Mouse (Mus musculus) left cerebral cortex, postnatal 14 days (tissue): ENCODE measurements around the gene Ssu72. TPM values are rescaled to one million over a fixed set of nuclear protein-coding genes. Genes with fewer than 3 reads are reported as not detected.
"Not testable (repeated sequence)": the region's sequence is repeated elsewhere in the genome, so short reads cannot be mapped to it uniquely, and the experiment has no call there.

Experiments
- DNase-seq, 2 experiments: peaks; one replicate each; pipeline ENCODE4 v3.0.0; 2021 to 2022; ENCODE audit warnings: low spot score in 2 of 2, mixed read lengths in 1 of 2
- intact Hi-C: fragments of 180-260 bp; cut with DNase I; formaldehyde crosslinking; loops from one replicate; pipeline ENCODE4 v1.15.1; 2025
- total RNA-seq, 2 experiments: library from RNA; stranded (reverse); gene quantifications; 2 replicates each; pipeline ENCODE4 v1.2.3; 2021

Ssu72 gene
- total RNA-seq, 2 experiments from 2014 or later = 84.2 to 86.8 TPM

- no peak for DNase-seq
These were observed 35.4 kb downstream of the Ssu72 start for GRCm38 (mm10) chr4:155739741-155740636.

GRCm38 (mm10) chr4:155740681-155741080 lies 36.1 kb downstream of the Ssu72 start:
- intact Hi-C loops, DNase-seq: not testable (repeated sequence)

More at GRCm38 (mm10) chr4:155739741-155740636, 35.4 kb downstream of the Ssu72 start:
- intact Hi-C loops = no loop called here

DNA sequence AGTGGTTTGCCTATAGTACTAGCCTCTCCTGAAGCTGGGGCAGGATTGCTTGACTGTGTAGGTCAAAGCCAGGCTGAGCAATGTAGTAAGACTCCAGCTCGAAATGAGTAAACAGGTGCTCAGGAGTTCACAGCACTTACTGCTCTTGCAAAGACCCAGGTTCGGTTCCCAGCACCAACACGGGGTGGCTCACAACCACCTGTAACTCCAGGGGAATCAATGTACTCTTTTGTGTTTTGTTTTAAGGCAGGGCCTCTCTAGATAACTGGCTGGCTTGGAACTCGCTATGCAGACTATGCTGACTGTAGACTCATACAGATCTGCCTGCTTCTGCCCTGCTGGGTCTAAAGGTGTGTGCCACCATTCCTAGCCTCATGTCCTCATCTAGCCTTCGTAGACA lies 38.1 kb downstream of the Ssu72 start:
- no peak for DNase-seq
- intact Hi-C loops = no loop called here

DNA sequence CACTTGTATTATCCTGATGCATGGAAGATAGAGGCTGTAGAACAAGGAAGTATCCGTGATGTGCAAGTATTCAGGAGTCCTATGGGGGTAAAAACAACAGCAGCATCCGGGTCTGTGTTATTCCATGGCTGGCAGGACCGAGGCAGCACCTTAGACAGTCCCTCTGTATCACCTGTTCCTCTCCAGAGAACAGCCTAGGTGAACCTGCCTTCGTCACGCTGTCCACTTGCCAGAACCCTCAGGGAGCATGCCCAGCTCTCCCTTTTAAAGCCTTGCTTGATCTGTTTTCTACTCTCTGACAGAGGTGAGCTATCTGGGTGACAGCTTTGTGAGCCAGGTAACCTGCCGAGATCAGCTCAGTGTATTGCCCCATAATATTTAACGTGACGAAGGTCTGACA lies 39.9 kb downstream of the Ssu72 start:
- intact Hi-C loops = no loop called here

GRCm38 (mm10) chr4:155745136-155745535 lies 40.5 kb downstream of the Ssu72 start:
- intact Hi-C loops = no loop called here
- DNase-seq = no peak

More for the DNA sequence above, 39.9 kb downstream of the Ssu72 start:
- DNase-seq = no peak

DNA sequence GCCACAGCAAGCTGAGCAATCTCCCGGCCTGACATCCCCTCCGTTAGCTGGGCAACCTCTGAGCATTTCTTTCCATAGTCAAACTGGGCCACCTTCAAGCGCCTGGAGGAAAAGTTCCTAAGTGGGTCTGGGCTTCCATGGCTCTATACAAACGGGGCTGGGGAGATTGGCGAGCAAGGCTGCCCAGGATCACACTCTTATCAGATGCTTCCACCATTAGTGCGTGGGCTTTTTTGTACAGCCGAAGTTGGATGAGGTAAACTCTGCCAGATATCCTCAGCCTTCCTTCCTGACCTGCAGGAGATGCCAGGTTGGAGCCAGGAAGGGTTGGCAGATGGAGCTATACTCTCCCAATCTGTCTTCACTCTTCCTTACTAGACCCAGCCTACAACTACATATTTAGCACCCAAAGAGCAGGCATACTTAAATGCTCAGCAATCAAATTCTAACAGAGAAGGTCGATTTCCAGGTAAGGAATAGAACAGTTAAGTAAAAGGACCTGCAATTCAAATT lies 41.5 kb downstream of the Ssu72 start:
- intact Hi-C loops = no loop called here
- no peak for DNase-seq

DNA sequence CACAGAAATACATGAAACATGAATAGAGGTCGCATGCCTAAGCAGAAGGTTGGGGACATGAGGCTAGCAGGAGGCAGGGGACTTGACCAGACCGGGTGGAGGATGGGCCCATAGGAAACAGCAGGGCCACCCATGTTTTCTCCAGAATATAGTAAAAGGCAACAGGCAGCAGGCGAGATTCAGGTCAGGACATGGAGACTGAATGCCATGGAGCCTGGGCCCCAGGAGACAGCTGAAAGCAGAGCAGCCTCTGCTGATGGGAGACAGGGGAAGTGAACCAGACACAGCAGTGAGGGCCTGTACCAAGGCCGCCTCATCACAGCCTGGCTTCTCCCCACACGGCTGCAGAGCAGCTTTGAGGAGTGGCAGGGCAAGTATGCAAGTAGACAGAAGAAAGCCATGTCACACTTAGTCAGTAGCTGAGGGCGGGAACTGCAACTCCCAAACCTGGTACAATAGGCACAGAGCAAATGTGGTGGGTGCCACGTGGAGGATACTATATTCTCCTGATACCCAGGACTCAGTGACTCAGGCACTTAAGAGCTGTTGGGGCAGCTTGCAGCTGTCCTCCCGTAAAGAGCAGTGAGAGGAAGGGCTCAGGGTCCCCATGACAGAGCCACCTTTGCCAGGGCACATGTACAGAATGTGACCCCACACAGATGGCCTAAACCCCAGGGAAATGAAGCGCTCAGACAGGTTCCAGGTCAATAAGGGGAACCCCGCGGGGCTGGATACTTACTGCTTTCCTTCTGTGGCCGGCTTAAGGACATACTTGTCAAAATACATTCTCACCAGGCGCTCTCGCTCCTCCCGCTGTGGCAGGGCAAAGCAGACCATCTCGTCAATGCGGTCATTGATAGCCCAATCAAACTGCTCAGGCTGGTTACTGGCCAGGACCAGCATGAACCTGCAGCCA lies 42.2 kb downstream of the Ssu72 start:
- intact Hi-C loops = no loop called here
- no peak for DNase-seq

DNA sequence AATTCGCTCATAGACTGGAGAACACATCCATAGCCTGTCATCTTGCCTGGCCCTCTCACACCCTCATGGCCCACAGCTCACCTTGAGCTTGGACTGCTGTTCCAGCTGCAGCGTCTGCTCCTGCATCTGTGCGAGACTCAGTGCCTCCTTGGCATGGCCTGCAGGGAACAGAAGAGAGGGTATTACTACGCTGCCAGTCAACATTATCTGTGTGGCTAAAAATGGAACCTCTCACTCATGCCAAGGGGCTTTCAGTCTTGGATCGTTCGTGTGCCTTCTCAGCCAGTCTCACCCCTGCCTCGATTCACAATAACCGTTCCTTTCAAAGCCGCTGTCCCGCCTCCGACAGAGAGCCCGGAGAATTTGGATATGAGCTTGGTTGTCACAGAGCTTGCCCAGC lies 52.4 kb downstream of the Ssu72 start:
- no peak for DNase-seq
- intact Hi-C loops = no loop called here

DNA sequence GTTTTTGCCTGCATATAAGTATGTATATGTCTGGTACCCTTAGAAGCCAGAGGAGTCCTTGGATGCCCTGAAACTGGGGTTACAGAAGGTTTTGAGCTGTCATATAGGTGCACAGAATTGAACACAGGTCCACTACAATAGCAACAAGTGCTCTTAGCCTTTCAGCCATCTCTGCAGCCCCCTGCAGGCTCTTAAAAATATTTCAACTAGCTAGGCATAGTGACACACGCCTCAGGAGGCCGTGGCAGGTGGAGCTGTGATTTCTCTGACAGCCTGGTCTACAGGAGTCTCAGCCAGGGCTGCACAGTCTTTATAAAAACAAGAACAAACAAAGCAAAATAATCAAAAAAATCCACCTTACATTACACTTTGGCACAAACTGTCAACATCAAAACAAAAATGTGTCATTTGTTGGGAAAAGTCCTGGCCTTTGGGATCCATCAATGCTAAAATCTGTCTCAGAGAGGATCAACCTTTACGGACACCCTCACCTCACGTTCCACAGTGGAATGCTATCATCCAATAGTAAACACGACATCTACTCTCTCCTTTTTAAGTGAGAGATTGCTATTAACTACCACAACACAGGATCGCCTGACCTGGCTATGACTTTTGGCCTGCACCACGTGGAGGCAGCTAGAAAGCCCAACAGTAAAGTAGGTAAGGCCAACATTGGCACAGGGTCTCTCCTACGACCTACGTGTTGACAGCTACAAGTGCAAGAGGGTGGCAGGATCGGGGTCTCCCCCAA lies 55.4 kb downstream of the Ssu72 start:
- intact Hi-C loops = no loop called here
- no peak for DNase-seq

DNA sequence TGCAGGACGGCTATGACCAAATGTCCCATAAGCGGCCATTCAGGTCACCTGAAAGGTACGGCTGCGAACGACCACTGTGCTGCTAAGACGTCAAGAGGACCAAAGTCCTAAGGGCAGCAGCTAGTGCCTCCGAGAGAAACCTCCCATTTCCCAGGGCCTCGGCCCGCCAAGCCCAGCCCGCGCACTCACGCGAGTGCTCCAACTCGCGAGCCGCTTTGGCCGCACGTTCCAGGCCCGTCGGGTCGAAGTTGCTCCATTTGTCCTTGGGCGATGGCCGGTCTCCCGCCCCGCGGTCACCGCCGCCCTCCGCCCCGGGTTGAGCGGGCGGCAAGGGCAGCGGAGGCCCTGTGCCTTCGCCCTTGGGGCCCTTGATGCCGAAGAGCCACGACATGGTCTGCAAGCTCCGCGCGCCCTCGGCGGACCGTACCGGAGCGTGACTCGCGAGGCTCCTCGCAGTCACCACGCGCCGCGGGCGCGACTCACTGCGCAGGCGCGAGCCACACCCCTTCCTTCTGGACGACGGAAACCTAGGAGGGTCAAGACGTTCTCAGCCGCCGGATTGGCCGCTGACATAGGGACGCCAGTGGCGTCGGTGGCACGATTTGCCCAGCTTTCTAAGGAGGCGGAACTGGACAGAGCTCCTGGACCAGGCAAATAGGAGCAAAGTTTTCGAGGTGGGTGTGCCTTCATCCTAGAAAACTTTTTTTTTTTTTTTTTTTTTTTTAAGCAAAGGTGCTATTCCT lies 56.2 kb downstream of the Ssu72 start, which contains the start of gene Atad3a:
TSS of gene Atad3a (minus strand) at position 481 of the 743 bp plus-strand sequence.
- peak; percentile 98 to 99 for DNase-seq
- intact Hi-C loops = no loop called here

GRCm38 (mm10) chr4:155761356-155762099 lies 56.9 kb downstream of the Ssu72 start:
- intact Hi-C loops = no loop called here
- no peak for DNase-seq

GRCm38 (mm10) chr4:155762357-155762756 lies 57.8 kb downstream of the Ssu72 start:
- intact Hi-C loops = no loop called here
- no peak for DNase-seq

- no peak for DNase-seq
- intact Hi-C loops = no loop called here
These were observed 64.9 kb downstream of the Ssu72 start for GRCm38 (mm10) chr4:155769496-155769879.

- intact Hi-C loops = no loop called here
- DNase-seq = peak; percentile 85 to 93
These were observed 65.4 kb downstream of the Ssu72 start for GRCm38 (mm10) chr4:155769880-155770512.

GRCm38 (mm10) chr4:155770626-155771025 lies 66.0 kb downstream of the Ssu72 start:
- intact Hi-C loops = no loop called here

GRCm38 (mm10) chr4:155771706-155772105 lies 67.1 kb downstream of the Ssu72 start:
- intact Hi-C loops = no loop called here
- DNase-seq = no peak

More at GRCm38 (mm10) chr4:155770626-155771025, 66.0 kb downstream of the Ssu72 start:
- no peak for DNase-seq

DNA sequence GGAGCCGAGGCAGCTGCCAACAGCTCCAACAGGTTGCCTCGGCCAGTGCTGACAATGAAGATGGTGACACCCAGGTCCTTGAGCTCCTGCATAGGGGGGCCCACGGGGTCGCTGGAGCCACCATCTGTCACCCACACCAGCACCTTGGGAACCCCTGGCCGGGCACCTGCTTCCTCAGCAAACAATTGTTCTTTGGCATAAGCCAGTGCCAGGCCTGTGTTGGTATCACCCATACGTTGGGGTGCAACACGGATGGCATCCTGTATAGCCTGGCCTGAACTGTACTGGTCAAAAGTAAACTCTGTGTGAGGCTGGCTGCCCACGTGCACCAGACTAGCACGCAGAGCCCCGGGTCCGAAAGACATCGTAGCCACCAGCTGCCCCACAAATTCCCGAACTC lies 68.2 kb downstream of the Ssu72 start:
- no peak for DNase-seq

More for the DNA sequence above, 68.2 kb downstream of the Ssu72 start:
- intact Hi-C loops = no loop called here
